In the genomic region with DNA sequence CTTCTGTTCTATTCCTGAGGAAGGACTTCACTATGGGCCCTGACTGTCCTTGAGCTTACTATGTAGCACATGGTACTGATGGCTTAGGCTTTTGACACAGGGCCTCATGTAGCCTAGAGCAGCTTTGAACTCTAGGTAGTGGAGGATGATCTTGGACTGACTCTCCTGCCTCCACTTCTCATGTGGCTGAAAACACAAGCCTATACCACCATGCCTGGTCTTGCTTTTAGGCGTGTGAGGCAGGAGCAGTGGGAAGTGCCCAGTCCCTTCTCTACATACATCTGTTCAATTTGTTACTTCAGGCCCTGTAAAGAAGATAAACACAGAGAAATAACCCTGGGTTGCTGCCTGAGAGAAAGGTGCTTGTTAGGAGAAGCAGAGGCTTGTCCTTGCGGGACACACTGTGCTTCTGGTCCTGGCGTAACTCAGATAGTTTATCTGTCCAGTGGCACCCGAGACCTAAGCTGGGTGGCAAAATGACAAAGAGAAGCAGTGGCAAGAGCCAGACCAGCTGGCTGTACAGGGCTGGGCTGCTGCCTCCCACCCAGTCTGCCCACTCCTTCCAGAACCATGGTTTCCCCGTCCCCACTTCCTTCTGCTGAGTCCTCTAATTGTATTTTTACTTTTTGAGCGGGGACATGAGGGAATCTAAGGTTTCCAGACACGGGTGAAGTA, we compare ENCODE assay signal across 9 mouse cellular contexts. TPM values are rescaled to one million over a fixed set of nuclear protein-coding genes. Genes with fewer than 3 reads are reported as not detected.
DNase-seq lines count a peak whose midpoint lies in the region; ATAC-seq and TF ChIP-seq lines count a peak whose summit lies in the region.
"Had no signal": no experiment of that assay in that cellular context is flagged by ENCODE, and none has a peak within 500 bp of the region (broad histone marks: within the 10 kb centered on the region; RNA-seq: fewer than 3 reads in every experiment).

No protein-coding gene starts in this region.

- no peak for TF ChIP-seq CTCF in layer of hippocampus, adult 2 months (conservative IDR thresholded peaks at IDR 0.05)
- TF ChIP-seq CTCF in embryonic fibroblast, embryonic 13.5 days (IDR thresholded peaks at IDR 0.05; ENCODE audit: borderline replicate concordance, insufficient read depth, low read length): no peak

- H3K27me3 ChIP-seq in hindbrain, embryonic 16.5 days (replicated peaks; ENCODE audit: control insufficient read depth, insufficient read depth, low read length): no peaks in the 10 kb centered on the region
- H3K27me3 ChIP-seq in midbrain, embryonic 16.5 days (ENCODE audit: control insufficient read depth, insufficient read depth, low read depth, low read length): no peaks in the 10 kb centered on the region
- H3K27me3 ChIP-seq: Patski had no signal

- WGBS in hindbrain, embryonic 16.5 days: 57% methylated on average over 7 of the region's 7 CpGs
- WGBS in midbrain, embryonic 16.5 days: 65% methylated on average over 7 of the region's 7 CpGs

- peak overlapping the region; percentile 60 for H3K27ac ChIP-seq in layer of hippocampus, adult 2 months
- H3K27ac ChIP-seq in embryonic fibroblast, embryonic 13.5 days (ENCODE audit: insufficient read depth, low read length): peak overlapping the region; percentile 4; the same call in 1 of the 2 replicates
- peak overlapping the region; percentile 41; the same call in 1 of the 2 replicates for H3K27ac ChIP-seq in hindbrain, embryonic 16.5 days (ENCODE audit: low read depth, low read length)
- H3K27ac ChIP-seq in midbrain, embryonic 16.5 days (ENCODE audit: low read length): peak overlapping the region; percentile 64

- no peaks in the 10 kb centered on the region for H3K9me3 ChIP-seq in hindbrain, embryonic 16.5 days (ENCODE audit: control insufficient read depth, low read length)
- no peaks in the 10 kb centered on the region for H3K9me3 ChIP-seq in midbrain, embryonic 16.5 days (replicated peaks; ENCODE audit: control insufficient read depth, low read length, poor library complexity, severe bottlenecking)

- H3K4me1 ChIP-seq in embryonic fibroblast, embryonic 13.5 days (ENCODE audit: control insufficient read depth, insufficient read depth, low read length): no peaks in the 10 kb centered on the region
- H3K4me1 ChIP-seq in hindbrain, embryonic 16.5 days (ENCODE audit: control insufficient read depth, insufficient read depth, low read depth, low read length): no peaks in the 10 kb centered on the region
- peaks cover 8% of the 10 kb centered on the region; the same call in 1 of the 2 replicates for H3K4me1 ChIP-seq in midbrain, embryonic 16.5 days (ENCODE audit: control insufficient read depth, insufficient read depth, low read length)

- no peak overlapping the region for H3K4me2 ChIP-seq in hindbrain, embryonic 16.5 days (ENCODE audit: low read length)
- no peak overlapping the region for H3K4me2 ChIP-seq in midbrain, embryonic 16.5 days (ENCODE audit: low read length)

- no peak overlapping the region for H3K9ac ChIP-seq in hindbrain, embryonic 16.5 days (ENCODE audit: low read depth, low read length)
- H3K9ac ChIP-seq in midbrain, embryonic 16.5 days (ENCODE audit: low read depth, low read length): no peak overlapping the region

- ATAC-seq in hindbrain, embryonic 16.5 days: peak; percentile 76
- peak; percentile 53; the same call in 1 of the 2 replicates for ATAC-seq in midbrain, embryonic 16.5 days
- no peak for ATAC-seq in activated CD4-positive, CD25-positive, alpha-beta regulatory T cell, adult 4 months
- ATAC-seq: Patski had no signal

- no peaks in the 10 kb centered on the region for H3K36me3 ChIP-seq in hindbrain, embryonic 16.5 days (ENCODE audit: control insufficient read depth, insufficient read depth, low read length)
- H3K36me3 ChIP-seq in midbrain, embryonic 16.5 days (ENCODE audit: control insufficient read depth, insufficient read depth, low read length): no peaks in the 10 kb centered on the region

- TF ChIP-seq POLR2A in embryonic fibroblast, embryonic 13.5 days (IDR thresholded peaks at IDR 0.05; ENCODE audit: low read depth, low read length): no peak

- DNase-seq in layer of hippocampus, adult 2 months (ENCODE audit: low spot score in 2 of 2): no peak
- DNase-seq in layer of hippocampus, adult 18-20 months (ENCODE audit: low spot score in 2 of 2): no peak
- DNase-seq in urinary bladder, postnatal 4 days (ENCODE audit: low spot score in 2 of 2): no peak
- DNase-seq in kidney, adult 11 months: no peak

- no peak overlapping the region for H3K4me3 ChIP-seq in layer of hippocampus, adult 2 months
- no peak overlapping the region for H3K4me3 ChIP-seq in embryonic fibroblast, embryonic 13.5 days (ENCODE audit: insufficient read depth, low read length)
- no peak overlapping the region for H3K4me3 ChIP-seq in hindbrain, embryonic 16.5 days (ENCODE audit: low read length)
- no peak overlapping the region for H3K4me3 ChIP-seq in midbrain, embryonic 16.5 days (ENCODE audit: low read depth, low read length)

RNA-seq across cellular contexts. Expression of a gene that starts 14.9 kb away (rescaled TPM):
- 100 to 1,000 TPM; 172 to 195 TPM for total RNA-seq in layer of hippocampus, adult 2 months (2021)
- total RNA-seq in layer of hippocampus, adult 18-20 months (2021): 100 to 1,000 TPM; 193 to 211 TPM
- 215 and 258 TPM in 2 replicates for polyA plus RNA-seq in embryonic fibroblast, embryonic 13.5 days (2011; ENCODE audit: insufficient read length, low read depth, missing spikeins)
- 300 and 327 TPM in 2 replicates for polyA plus RNA-seq in hindbrain, embryonic 16.5 days (2015; fragmentation: Nextera tagmentation; extraction: Ambion mirVana)
- 348 and 379 TPM in 2 replicates for polyA plus RNA-seq in midbrain, embryonic 16.5 days (2015; fragmentation: Nextera tagmentation; extraction: Ambion mirVana)
- polyA plus RNA-seq in activated CD4-positive, CD25-positive, alpha-beta regulatory T cell, adult 4 months (2017; shearing (Covaris generic)): 100 to 1,000 TPM; 194 to 225 TPM

RNA-seq across cellular contexts. Expression of a gene that starts 40.1 kb away (rescaled TPM):
- total RNA-seq in layer of hippocampus, adult 2 months (2021): 10 to 100 TPM; 24.2 to 30.3 TPM
- total RNA-seq in layer of hippocampus, adult 18-20 months (2021): 10 to 100 TPM; 21.7 to 23.3 TPM
- polyA plus RNA-seq in embryonic fibroblast, embryonic 13.5 days (2011; ENCODE audit: insufficient read length, low read depth, missing spikeins): 60.6 and 67.0 TPM in 2 replicates
- polyA plus RNA-seq in hindbrain, embryonic 16.5 days (2015; fragmentation: Nextera tagmentation; extraction: Ambion mirVana): 15.8 and 18.5 TPM in 2 replicates
- polyA plus RNA-seq in midbrain, embryonic 16.5 days (2015; fragmentation: Nextera tagmentation; extraction: Ambion mirVana): 14.3 and 15.2 TPM in 2 replicates
- 1 to 10 TPM; 8.0 to 8.1 TPM for polyA plus RNA-seq in activated CD4-positive, CD25-positive, alpha-beta regulatory T cell, adult 4 months (2017; shearing (Covaris generic))

Comparison
In these comparisons a context has a peak if more than half of its experiments do, and no peak if none do; other contexts are left out.
1. H3K27ac ChIP-seq: peak in every context shown above with its lines; median percentile 64 in midbrain, embryonic 16.5 days; 60 in layer of hippocampus, adult 2 months; 41 in hindbrain, embryonic 16.5 days; 4 in embryonic fibroblast, embryonic 13.5 days.